Mouse (Mus musculus) gastrocnemius, postnatal 14 days (tissue): ENCODE results near the gene Map7. TPM values are rescaled to one million over a fixed set of nuclear protein-coding genes. Genes with fewer than 3 reads are reported as not detected.

Experiments
- DNase-seq: peaks from one replicate; pipeline ENCODE4 v3.0.0; 2021; ENCODE audit warnings: mixed read lengths
- intact Hi-C: fragments of 180-260 bp; cut with DNase I; formaldehyde crosslinking; loops from one replicate; pipeline ENCODE4 v1.15.1; 2025; ENCODE audit warnings: low total_unique reads
- long read RNA-seq, 2 experiments: library from polyadenylated mRNA; stranded (forward); transcript quantifications; one replicate each; pipeline ENCODE4 v2.0.0; 2021
- total RNA-seq, 2 experiments: library from RNA; stranded (reverse); gene quantifications; 2 replicates each; pipeline ENCODE4 v1.2.3; 2021

Map7 gene
- 1 to 10 TPM; 1.4 to 2.4 TPM for total RNA-seq
- long read RNA-seq, experiment 1, full-length matches to known transcripts = 1 of 1 reads
- long read RNA-seq, experiment 1, partial matches to known transcripts = 0 of 1 reads
- long read RNA-seq, experiment 1, other reads (novel, unspliced or antisense) = 0 of 1 reads
- long read RNA-seq, experiment 2, full-length matches to known transcripts = 3 of 5 reads
- long read RNA-seq, experiment 2, partial matches to known transcripts = 2 of 5 reads
- long read RNA-seq, experiment 2, other reads (novel, unspliced or antisense) = 0 of 5 reads

GRCm38 (mm10) chr10:20148130-20148772 is at the start of gene Map7:
Gene Map7 (plus strand): TSS chr10:20148471.
- no peak for DNase-seq

DNA sequence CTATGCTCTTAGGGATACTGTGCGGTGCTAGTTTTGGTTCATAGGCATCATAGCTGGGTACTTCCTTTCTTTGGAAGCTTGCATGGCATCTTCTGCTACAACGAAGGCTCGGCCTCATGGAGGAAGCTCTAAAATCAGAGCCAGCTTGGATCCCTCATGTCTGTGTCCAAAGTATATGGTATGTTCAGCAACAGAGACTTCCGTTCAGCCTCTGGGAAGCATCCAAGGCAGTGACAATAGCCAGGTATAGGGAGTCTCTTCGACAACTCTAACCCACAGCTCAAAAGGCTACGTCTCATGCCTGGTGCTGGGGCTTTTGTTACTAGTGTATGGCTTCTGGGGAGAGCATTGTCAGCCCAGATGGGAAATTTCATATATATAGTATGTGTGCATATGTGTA is 46.8 kb upstream of the Map7 start:
- DNase-seq = no peak
- intact Hi-C loops = no loop called here

More at GRCm38 (mm10) chr10:20148130-20148772, at the start of gene Map7:
- intact Hi-C loops = no loop called here

GRCm38 (mm10) chr10:20104271-20104931 is 43.9 kb upstream of the Map7 start:
- DNase-seq = peak; percentile 65
- intact Hi-C loops = no loop called here

- intact Hi-C loops = no loop called here
- DNase-seq = no peak
Observed at GRCm38 (mm10) chr10:20105575-20105974, 42.7 kb upstream of the Map7 start.

DNA sequence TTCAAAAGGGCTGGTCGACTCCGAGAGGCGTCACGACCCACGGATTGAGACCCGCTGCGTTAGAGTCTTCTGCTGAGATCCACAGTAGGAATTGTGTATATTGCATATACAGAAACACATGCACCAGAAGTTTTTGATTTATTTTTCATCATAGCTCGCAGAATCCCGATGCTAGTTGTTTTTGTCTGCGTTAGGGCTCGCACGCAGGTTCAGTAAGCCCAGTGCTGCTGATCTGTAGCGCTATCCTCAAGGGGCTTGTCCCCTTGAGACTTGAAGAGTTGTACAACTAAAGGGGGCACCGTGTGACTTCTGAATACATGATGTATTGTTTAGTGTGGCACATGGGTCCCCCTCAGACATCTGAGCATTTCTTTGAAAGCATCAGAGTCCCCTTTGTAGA is 41.2 kb upstream of the Map7 start:
- intact Hi-C loops = no loop called here
- DNase-seq = no peak

GRCm38 (mm10) chr10:20111508-20111907 is 36.8 kb upstream of the Map7 start:
- DNase-seq = no peak
- intact Hi-C loops = no loop called here

DNA sequence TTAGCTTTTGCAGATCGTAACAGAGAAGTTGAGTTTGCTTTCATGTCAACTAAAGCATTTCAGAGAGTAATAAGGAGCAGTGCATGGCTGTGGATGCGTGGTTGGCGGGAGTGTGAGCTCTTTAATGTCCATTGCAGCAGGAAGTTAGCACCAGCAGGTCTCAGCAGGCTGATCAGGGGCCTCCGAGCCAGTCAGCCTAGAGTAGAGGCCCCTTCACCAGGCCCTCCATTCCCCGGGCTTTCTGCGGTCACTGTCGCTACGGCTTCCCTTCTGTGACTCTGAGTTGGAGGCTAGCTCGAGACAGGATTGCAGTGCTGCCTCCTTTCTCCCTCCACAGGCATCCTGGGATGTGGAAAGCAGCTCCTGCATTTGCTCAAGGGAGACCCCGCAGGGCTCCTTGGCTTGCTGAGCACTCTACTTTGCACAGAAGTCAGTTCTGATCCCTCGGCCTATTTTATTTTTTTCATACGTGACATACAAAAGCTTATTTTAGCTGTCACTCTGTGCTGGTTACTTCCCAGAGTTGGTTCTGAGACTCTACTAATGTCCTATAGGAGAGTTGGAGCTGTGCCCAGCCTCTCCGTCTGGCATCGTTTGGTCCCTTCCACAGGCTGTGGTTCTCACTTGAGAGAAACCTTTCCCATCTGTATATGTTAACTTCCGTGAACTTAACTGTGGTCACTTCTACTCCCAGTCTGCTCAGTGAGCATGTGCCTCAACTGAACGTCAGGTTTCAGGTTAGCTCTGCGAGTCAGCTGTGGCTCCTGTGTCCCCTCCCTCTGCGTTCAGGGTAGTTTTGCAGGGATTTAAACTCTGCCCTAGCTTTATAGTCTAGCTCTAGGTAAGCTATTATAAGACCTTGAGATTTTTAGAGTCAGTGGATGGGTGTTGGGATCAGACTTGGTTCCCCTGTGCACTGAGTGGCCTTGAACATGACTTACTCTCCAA is 36.0 kb upstream of the Map7 start:
- intact Hi-C loops = no loop called here
- DNase-seq = no peak

GRCm38 (mm10) chr10:20119504-20120425 is 28.5 kb upstream of the Map7 start:
- intact Hi-C loops = no loop called here

GRCm38 (mm10) chr10:20121981-20122380 is 26.3 kb upstream of the Map7 start:
- DNase-seq = no peak
- intact Hi-C loops = no loop called here

More at GRCm38 (mm10) chr10:20119504-20120425, 28.5 kb upstream of the Map7 start:
- no peak for DNase-seq

- DNase-seq = no peak
- intact Hi-C loops = no loop called here
Observed at GRCm38 (mm10) chr10:20123401-20123800, 24.9 kb upstream of the Map7 start.

DNA sequence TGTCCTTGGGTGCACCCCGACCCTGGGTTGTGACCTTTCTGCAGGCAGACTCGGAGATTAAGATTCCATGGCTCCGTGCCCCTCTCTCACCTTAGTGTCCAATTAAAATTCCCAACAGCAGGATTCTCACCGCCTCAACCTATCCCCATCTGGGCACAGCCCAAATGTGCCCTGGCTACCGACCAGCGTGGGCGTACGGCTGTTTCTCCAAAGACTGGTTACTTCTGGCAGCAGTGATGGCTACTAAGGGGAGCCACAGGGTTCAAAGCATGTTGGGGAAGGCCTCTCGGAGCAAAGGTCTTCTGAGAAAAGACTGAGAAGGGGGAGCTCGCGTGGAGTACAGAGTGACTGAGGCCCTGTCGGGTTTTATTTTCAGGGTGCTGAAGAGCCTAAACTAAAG is 23.7 kb upstream of the Map7 start:
- intact Hi-C loops = no loop called here
- no peak for DNase-seq

DNA sequence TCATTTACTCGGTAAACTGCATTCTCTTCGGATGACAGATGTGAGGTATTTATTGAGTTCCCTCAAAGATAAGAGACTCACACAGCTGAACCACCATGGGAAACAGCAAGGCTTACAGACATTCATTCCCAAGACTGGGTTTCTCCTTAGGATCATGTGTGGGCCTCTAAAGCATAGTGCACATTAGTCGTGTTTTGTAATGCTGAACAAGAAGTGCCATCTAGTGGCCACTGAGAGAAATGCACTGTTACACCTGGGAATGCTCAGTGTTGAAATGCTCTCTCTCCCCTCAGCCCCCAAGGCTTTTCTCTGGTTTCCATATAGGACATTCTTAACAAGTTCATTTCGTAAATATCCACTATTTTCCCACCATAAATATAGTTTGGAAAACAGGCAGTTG is 23.0 kb upstream of the Map7 start:
- peak; percentile 23 for DNase-seq
- intact Hi-C loops = loop anchor here (5.0 kb wide), 1 partner anchor 193 kb away; the partner anchor contains the start of gene Map3k5

DNA sequence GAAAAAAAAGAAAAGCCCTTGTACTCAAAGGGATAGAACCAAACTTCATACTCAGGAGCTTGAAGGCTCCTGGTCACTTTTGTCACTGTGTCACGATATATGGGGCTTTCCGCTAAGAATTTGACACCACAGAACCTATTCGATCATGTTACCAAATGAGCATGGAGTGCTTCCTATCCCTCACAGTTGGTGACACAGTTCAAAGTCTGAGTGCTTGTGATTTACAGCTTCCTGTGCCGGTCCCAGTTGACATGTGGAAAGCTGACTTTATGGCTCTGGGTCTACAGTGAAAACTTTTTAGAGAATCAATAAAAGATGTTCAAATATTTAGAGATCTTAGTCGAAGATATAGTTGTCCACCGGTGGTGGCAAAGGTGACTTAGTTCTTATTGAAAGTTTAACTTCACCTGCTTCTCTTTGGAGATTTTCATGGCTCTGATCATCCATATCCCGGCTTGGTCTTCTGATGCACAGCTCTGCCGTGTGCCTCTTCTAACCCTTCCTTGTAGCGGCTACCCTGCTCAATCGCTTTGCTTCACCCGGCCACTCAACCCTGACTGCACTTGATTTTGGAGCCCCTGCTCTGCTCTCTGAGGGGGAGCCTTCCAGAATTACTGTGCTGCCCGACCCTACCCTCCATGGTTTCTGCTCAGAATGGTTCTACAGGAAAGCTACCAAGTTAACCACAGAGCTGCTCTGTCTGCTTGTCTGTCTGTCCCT is 15.2 kb upstream of the Map7 start:
- DNase-seq = no peak
- intact Hi-C loops = no loop called here

DNA sequence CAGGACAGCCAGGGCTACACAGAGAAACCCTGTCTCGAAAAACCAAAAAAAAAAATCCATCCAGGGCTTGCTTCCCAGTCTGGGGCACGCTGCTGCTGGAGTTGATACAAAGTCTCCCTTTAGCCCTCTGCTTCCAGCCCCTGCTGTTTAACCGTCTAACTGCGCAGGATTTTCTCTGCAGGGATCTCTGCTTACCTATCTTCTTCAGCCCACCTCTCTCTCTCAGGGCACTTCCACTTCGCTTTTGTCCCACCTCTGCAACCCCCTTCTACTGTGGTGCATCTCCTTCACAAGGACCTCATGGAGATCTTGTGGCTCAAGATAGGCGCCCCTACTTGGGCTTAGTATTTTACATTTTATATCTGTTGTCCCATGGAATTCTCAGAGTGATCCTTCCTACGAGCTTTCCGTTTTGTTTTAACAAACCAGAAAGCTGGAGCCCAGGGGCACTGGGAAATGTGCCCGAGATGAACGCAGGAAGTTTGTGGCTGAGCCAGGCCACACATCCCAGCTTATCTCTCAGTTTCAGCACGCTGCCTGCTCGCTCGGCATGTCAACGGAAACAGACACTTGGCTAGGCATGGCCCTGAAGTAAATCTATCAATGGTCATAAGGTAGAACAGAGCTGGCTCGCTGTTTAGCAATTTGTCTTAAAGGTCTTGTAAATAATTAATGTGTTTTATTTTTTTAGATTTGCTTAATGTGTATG is 12.8 kb upstream of the Map7 start:
- DNase-seq = no peak
- intact Hi-C loops = no loop called here

DNA sequence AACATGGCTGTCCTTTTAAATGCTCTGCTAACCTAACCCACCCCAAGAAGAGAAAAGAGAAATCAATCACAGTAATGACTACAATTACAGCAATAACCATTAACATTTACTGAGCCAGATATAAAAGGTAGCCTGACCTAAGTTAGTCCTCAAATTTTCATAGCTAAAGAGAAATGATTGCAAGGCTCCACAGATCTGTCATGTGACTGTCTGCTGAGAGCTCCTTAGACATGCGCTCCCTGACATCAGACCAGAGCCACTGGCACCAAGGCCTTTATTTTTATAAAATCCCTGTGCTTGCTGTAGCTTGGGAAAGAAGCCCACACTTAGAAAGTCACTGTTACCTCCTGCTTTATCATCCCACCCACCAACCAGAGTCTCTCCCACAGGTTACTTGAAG is 11.8 kb upstream of the Map7 start:
- intact Hi-C loops = no loop called here
- no peak for DNase-seq

DNA sequence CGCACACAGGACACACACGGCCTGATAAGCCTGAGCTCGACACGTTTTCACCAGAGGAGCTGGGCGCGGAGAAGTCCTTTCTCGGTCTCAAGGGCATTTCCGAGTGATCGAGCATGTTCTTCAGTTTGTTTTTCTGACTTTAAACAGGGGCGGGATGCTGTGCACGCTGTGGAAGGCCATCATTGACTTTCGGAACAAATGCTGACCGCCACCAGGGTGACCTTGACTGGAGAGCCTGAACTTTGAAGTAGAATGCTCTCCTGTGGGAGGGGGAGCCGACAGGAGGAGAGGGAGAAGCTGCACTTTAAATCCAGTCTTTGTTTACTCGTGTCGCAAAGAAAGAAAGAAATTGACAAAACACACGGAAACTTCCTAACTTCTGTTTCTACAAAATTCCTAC is 6.9 kb upstream of the Map7 start:
- intact Hi-C loops = no loop called here
- no peak for DNase-seq

GRCm38 (mm10) chr10:20148773-20149120 is 476 bp downstream of the Map7 start:
- DNase-seq = peak; percentile 21
- intact Hi-C loops = no loop called here
